Mouse (Mus musculus) G1E (cell line): ENCODE measurements around the gene Muc5ac.

ENCODE experiments used
- CTCF ChIP-seq: IDR thresholded peaks from 2 replicates; pipeline ENCODE4 v1.5.1; 2012; ENCODE audit warnings: low read depth, low read length, inconsistent platforms, mixed read lengths
- GATA1 ChIP-seq: IDR thresholded peaks from 2 replicates; pipeline ENCODE4 v1.6.1; 2012; ENCODE audit warnings: borderline replicate concordance, low read length, inconsistent platforms, mixed read lengths
- GATA2 ChIP-seq: IDR thresholded peaks from 2 replicates; pipeline ENCODE4 v1.6.1; 2012; ENCODE audit warnings: low read depth, low read length, inconsistent platforms, borderline replicate concordance
- POLR2AphosphoS5 ChIP-seq: IDR thresholded peaks from 2 replicates; pipeline ENCODE4 v1.6.1; 2012; ENCODE audit warnings: low read depth, low read length, inconsistent platforms; ENCODE audit not compliant: insufficient replicate concordance
- TAL1 ChIP-seq: conservative IDR thresholded peaks from 2 replicates; pipeline ENCODE4 v1.6.1; 2012; ENCODE audit warnings: low read depth, low read length, inconsistent platforms, mixed read lengths

- TF ChIP-seq CTCF (no peak), GATA1 (no peak), POLR2AphosphoS5 (no peak), TAL1 (peak; percentile 65), GATA2 (no peak)
Measured at GRCm38 (mm10) chr7:141770988-141771387, 17.8 kb upstream of the Muc5ac start.
